Mouse (Mus musculus) spleen, adult 2 months (tissue): ENCODE results near the gene Ccdc121.

ENCODE experiments used
- CTCF ChIP-seq: fragments of 200-500 bp; IDR thresholded peaks from 2 replicates; pipeline ENCODE4 v1.5.1; 2011; ENCODE audit warnings: mild to moderate bottlenecking, inconsistent platforms; ENCODE audit not compliant: insufficient read depth, insufficient read length, insufficient replicate concordance; ENCODE audit errors: extremely low read depth
- POLR2A ChIP-seq: fragments of 200-500 bp; IDR thresholded peaks from 2 replicates; pipeline ENCODE4 v1.6.1; 2011; ENCODE audit warnings: low read depth, low read length, inconsistent platforms

- TF ChIP-seq CTCF (no peak), POLR2A (no peak)
These were observed 45.2 kb downstream of the Ccdc121 start for GRCm38 (mm10) chr1:181466040-181466439.
